Mouse (Mus musculus) kidney, postnatal 10 days (tissue): ENCODE measurements around the gene Noc2l.

Experiments used
- DNase-seq: peaks from one replicate; pipeline ENCODE4 v3.0.0; 2021; ENCODE audit warnings: mixed read lengths

Noc2l gene

GRCm38 (mm10) chr4:156235808-156236533, at the start of gene Noc2l:
Noc2l (plus strand) TSS chr4:156236010.
- DNase-seq, result peak; percentile 95

GRCm38 (mm10) chr4:156188162-156188810, 47.5 kb upstream of the Noc2l start:
- no peak for DNase-seq

- DNase-seq, result peak; percentile 77
Measured at GRCm38 (mm10) chr4:156188811-156189323, 46.9 kb upstream of the Noc2l start.

GRCm38 (mm10) chr4:156192421-156193199, 43.2 kb upstream of the Noc2l start:
- peak; percentile 81 for DNase-seq

- peak; percentile 77 for DNase-seq
Measured at GRCm38 (mm10) chr4:156193200-156193590, 42.6 kb upstream of the Noc2l start.

GRCm38 (mm10) chr4:156193906-156194305, 41.9 kb upstream of the Noc2l start:
- no peak for DNase-seq

- DNase-seq, result no peak
Measured at GRCm38 (mm10) chr4:156194346-156194745, 41.5 kb upstream of the Noc2l start.

- DNase-seq, result peak; percentile 90
Measured at GRCm38 (mm10) chr4:156195927-156196870, 39.6 kb upstream of the Noc2l start.

- peak; percentile 88 for DNase-seq
Measured at GRCm38 (mm10) chr4:156197131-156197828, 38.5 kb upstream of the Noc2l start, which contains the start of gene Agrn. Agrn (minus strand) TSS chr4:156197488.

- peak; percentile 97 for DNase-seq
Measured at GRCm38 (mm10) chr4:156197829-156198205, 38.0 kb upstream of the Noc2l start.

- DNase-seq, result no peak
Measured at GRCm38 (mm10) chr4:156200623-156201475, 35.0 kb upstream of the Noc2l start, which contains the start of gene Isg15. Isg15 (minus strand) TSS chr4:156200818.

- DNase-seq, result no peak
Measured at GRCm38 (mm10) chr4:156202462-156202893, 33.3 kb upstream of the Noc2l start.

- DNase-seq, result peak; percentile 86
Measured at GRCm38 (mm10) chr4:156203001-156203412, 32.8 kb upstream of the Noc2l start, which contains the start of gene AW011738. AW011738 (plus strand) TSS chr4:156203304.

GRCm38 (mm10) chr4:156203413-156204131, 32.2 kb upstream of the Noc2l start:
- peak; percentile 69 for DNase-seq

GRCm38 (mm10) chr4:156208872-156209271, 26.9 kb upstream of the Noc2l start:
- DNase-seq, result no peak

GRCm38 (mm10) chr4:156209963-156210635, 25.7 kb upstream of the Noc2l start:
- no peak for DNase-seq

GRCm38 (mm10) chr4:156213134-156213533, 22.7 kb upstream of the Noc2l start:
- DNase-seq, result no peak

- no peak for DNase-seq
Measured at GRCm38 (mm10) chr4:156215649-156216048, 20.2 kb upstream of the Noc2l start, which contains the start of gene Perm1. Perm1 (plus strand) TSS chr4:156215868.

- DNase-seq, result no peak
Measured at GRCm38 (mm10) chr4:156216196-156216595, 19.6 kb upstream of the Noc2l start.
